Mouse (Mus musculus) kidney, embryonic 15.5 days (tissue): ENCODE results near the gene Fam83e. TPM values are rescaled to one million over a fixed set of nuclear protein-coding genes. Genes with fewer than 3 reads are reported as not detected.

Source experiments
- polyA plus RNA-seq: library from polyadenylated mRNA; unstranded; fragments of >200 nt; fragmentation: Nextera tagmentation; extraction: Ambion mirVana; gene quantifications from 2 replicates; pipeline ENCODE4 v1.2.1, GENCODE M21; 2015

Gene Fam83e
- polyA plus RNA-seq, 1 experiment from 2014 or later, result 1.4 TPM

Other genes with a start within 250 kb of the Fam83e start
- 1.0 and 1.1 TPM in 2 replicates for gene Tulp2, start 239.3 kb upstream of the Fam83e start, polyA plus RNA-seq
- not detected in 2 replicates for gene Gm45808, start 234.4 kb upstream of the Fam83e start, polyA plus RNA-seq
- 3.3 and 3.5 TPM in 2 replicates for gene Dhdh, start 232.4 kb upstream of the Fam83e start, polyA plus RNA-seq
- gene Nucb1, start 210.8 kb upstream of the Fam83e start, polyA plus RNA-seq, result 221 and 252 TPM in 2 replicates
- 18.6 and 24.7 TPM in 2 replicates for gene Ppp1r15a, start 194.9 kb upstream of the Fam83e start, polyA plus RNA-seq
- gene Plekha4, start 194.9 kb upstream of the Fam83e start, polyA plus RNA-seq, result 4.5 and 5.1 TPM in 2 replicates
- gene Hsd17b14, start 166.3 kb upstream of the Fam83e start, polyA plus RNA-seq, result 11.8 and 14.8 TPM in 2 replicates
- 75.4 and 78.5 TPM in 2 replicates for gene Bcat2, start 151.1 kb upstream of the Fam83e start, polyA plus RNA-seq
- 0.32 TPM in 1 of 2 replicates, not detected in the other for gene Fgf21, start 105.7 kb upstream of the Fam83e start, polyA plus RNA-seq
- 0.06 and 0.21 TPM in 2 replicates for gene Fut1, start 103.9 kb upstream of the Fam83e start, polyA plus RNA-seq
- gene Izumo1, start 99.4 kb upstream of the Fam83e start, polyA plus RNA-seq, result 0.14 and 0.17 TPM in 2 replicates
- gene Rasip1, start 93.7 kb upstream of the Fam83e start, polyA plus RNA-seq, result 16.1 and 18.0 TPM in 2 replicates
- 7.5 and 9.0 TPM in 2 replicates for gene Mamstr, start 81.2 kb upstream of the Fam83e start, polyA plus RNA-seq
- gene Fut2, start 54.8 kb upstream of the Fam83e start, polyA plus RNA-seq, result 0.42 and 3.7 TPM in 2 replicates
- 0.21 and 0.24 TPM in 2 replicates for gene Ntn5, start 37.2 kb upstream of the Fam83e start, polyA plus RNA-seq
- gene Sec1, start 26.8 kb upstream of the Fam83e start, polyA plus RNA-seq, result 0.19 and 0.29 TPM in 2 replicates
- 8.6 and 8.8 TPM in 2 replicates for gene Car11, start 21.4 kb upstream of the Fam83e start, polyA plus RNA-seq
- 3.7 and 4.7 TPM in 2 replicates for gene Dbp, start 16.1 kb upstream of the Fam83e start, polyA plus RNA-seq
- gene Rpl18, start 5.8 kb upstream of the Fam83e start, polyA plus RNA-seq, result 1,132 and 1,166 TPM in 2 replicates
- 28.1 and 33.7 TPM in 2 replicates for gene Sphk2, start 3.2 kb upstream of the Fam83e start, polyA plus RNA-seq
- not detected in 2 replicates for gene Spaca4, start 4.6 kb downstream of the Fam83e start, polyA plus RNA-seq
- 2.5 and 3.1 TPM in 2 replicates for gene Lmtk3, start 62.5 kb downstream of the Fam83e start, polyA plus RNA-seq
- 2.8 and 3.2 TPM in 2 replicates for gene Sult2b1, start 63.5 kb downstream of the Fam83e start, polyA plus RNA-seq
- 130 and 132 TPM in 2 replicates for gene Cyth2, start 93.4 kb downstream of the Fam83e start, polyA plus RNA-seq
- gene Kcnj14, start 103.6 kb downstream of the Fam83e start, polyA plus RNA-seq, result 1.4 and 1.6 TPM in 2 replicates
- gene Grwd1, start 109.7 kb downstream of the Fam83e start, polyA plus RNA-seq, result 82.5 and 86.3 TPM in 2 replicates
- gene Kdelr1, start 151.6 kb downstream of the Fam83e start, polyA plus RNA-seq, result 83.8 and 89.1 TPM in 2 replicates
- 0.42 and 0.47 TPM in 2 replicates for gene Grin2d, start 157.2 kb downstream of the Fam83e start, polyA plus RNA-seq
- gene Syngr4, start 175.5 kb downstream of the Fam83e start, polyA plus RNA-seq, result 0.93 and 1.1 TPM in 2 replicates
- 6.2 and 6.5 TPM in 2 replicates for gene Tmem143, start 175.7 kb downstream of the Fam83e start, polyA plus RNA-seq
- gene Emp3, start 200.2 kb downstream of the Fam83e start, polyA plus RNA-seq, result 164 and 194 TPM in 2 replicates
- gene Ccdc114, start 202.9 kb downstream of the Fam83e start, polyA plus RNA-seq, result 10.8 and 12.2 TPM in 2 replicates